Mouse (Mus musculus) limb, embryonic 15.5 days (tissue): ENCODE results near the gene S100a1. TPM values are rescaled to one million over a fixed set of nuclear protein-coding genes. Genes with fewer than 3 reads are reported as not detected.

Experiments used
- ATAC-seq: fragments of 200-750 bp; cut with Nextera tagmentation; 2 replicates; pipeline ENCODE4 v1.8.0; 2017; ENCODE audit warnings: low read depth, moderate TSS enrichment; ENCODE audit not compliant: insufficient number of reproducible peaks, low FRiP score, low TSS enrichment
- H3K27ac ChIP-seq: fragments of 300-500 bp; sonication (generic); 2 replicates; pipeline ENCODE4 v1.5.1; 2015; ENCODE audit warnings: moderate library complexity, mild to moderate bottlenecking, inconsistent platforms
- H3K27me3 ChIP-seq: fragments of 300-500 bp; sonication (generic); 2 replicates; pipeline ENCODE4 v1.6.1; 2015; ENCODE audit warnings: inconsistent platforms
- H3K36me3 ChIP-seq: fragments of 300-500 bp; sonication (generic); 2 replicates; pipeline ENCODE4 v1.6.1; 2015; ENCODE audit warnings: inconsistent platforms
- H3K4me1 ChIP-seq: fragments of 300-500 bp; sonication (generic); 2 replicates; pipeline ENCODE4 v1.6.1; 2015; ENCODE audit warnings: inconsistent platforms
- H3K4me2 ChIP-seq: fragments of 300-500 bp; sonication (generic); 2 replicates; pipeline ENCODE4 v1.6.1; 2015; ENCODE audit warnings: mild to moderate bottlenecking, inconsistent platforms
- H3K4me3 ChIP-seq: fragments of 300-500 bp; sonication (generic); 2 replicates; pipeline ENCODE4 v1.5.1; 2015; ENCODE audit warnings: mild to moderate bottlenecking, inconsistent platforms
- H3K9ac ChIP-seq: fragments of 300-500 bp; sonication (generic); 2 replicates; pipeline ENCODE4 v1.6.1; 2015; ENCODE audit warnings: inconsistent platforms
- H3K9me3 ChIP-seq: fragments of 300-500 bp; sonication (generic); 2 replicates; pipeline ENCODE4 v1.6.1; 2016; ENCODE audit warnings: inconsistent platforms
- WGBS: fragments of 180-500 bp; shearing (Covaris S2); methylation state at CpG from one replicate; pipeline ENCODE4 v1.1.7; 2015; 5-methylcytosine and 5-hydroxymethylcytosine counted together
- polyA plus RNA-seq: library from polyadenylated mRNA; unstranded; fragments of >200 nt; fragmentation: Nextera tagmentation; extraction: Ambion mirVana; gene quantifications from 2 replicates; pipeline ENCODE4 v1.2.1, GENCODE M21; 2015

Gene S100a1
- 38.7 and 40.1 TPM in 2 replicates for polyA plus RNA-seq

GRCm38 (mm10) chr3:90513796-90514590, at the start of gene S100a1, which contains the start of gene S100a13:
Gene S100a1 (minus strand): TSS chr3:90514392.
Gene S100a13 (plus strand): TSS chr3:90514435.
- Histone ChIP-seq H3K9ac (peak within 1 kb of the TSS; percentile 44), H3K4me1 (peaks cover 28% of the 10 kb centered on the region), H3K27me3 (0 out of 2 replicates have a peak, but pooled peaks cover 10% of the 10 kb centered on the region), H3K4me3 (peak within 1 kb of the TSS; percentile 44), H3K27ac (peak within 1 kb of the TSS; percentile 70), H3K9me3 (no peaks in the 10 kb centered on the region), H3K4me2 (peak within 1 kb of the TSS; percentile 75), H3K36me3 (no peaks in the 10 kb centered on the region)
- peak; percentile 25; the same call in 1 of the 2 replicates for ATAC-seq
- WGBS: 6% methylated on average over 25 of the region's 25 CpGs

GRCm38 (mm10) chr3:90560008-90560628, 45.9 kb upstream of the S100a1 start, which contains the start of gene S100a3:
Gene S100a3 (plus strand): TSS chr3:90560578.
- Histone ChIP-seq H3K4me3 (no peak within 1 kb of the TSS), H3K36me3 (no peaks in the 10 kb centered on the region), H3K27ac (peak within 1 kb of the TSS; percentile 8; the same call in 1 of the 2 replicates), H3K27me3 (no peaks in the 10 kb centered on the region), H3K9me3 (no peaks in the 10 kb centered on the region), H3K4me1 (peaks cover 7% of the 10 kb centered on the region; the same call in 1 of the 2 replicates), H3K4me2 (no peak within 1 kb of the TSS), H3K9ac (no peak within 1 kb of the TSS)
- WGBS: 63% methylated on average over 6 of the region's 6 CpGs
- no peak for ATAC-seq

- 51% methylated on average over 5 of the region's 5 CpGs for WGBS
- H3K9ac ChIP-seq: no peak overlapping the region
- H3K4me3 ChIP-seq: no peak overlapping the region
- H3K9me3 ChIP-seq: no peaks in the 10 kb centered on the region
- ATAC-seq: no peak
- no peaks in the 10 kb centered on the region for H3K36me3 ChIP-seq
- no peaks in the 10 kb centered on the region for H3K27me3 ChIP-seq
- H3K4me1 ChIP-seq: peaks cover 7% of the 10 kb centered on the region; the same call in 1 of the 2 replicates
- no peak overlapping the region for H3K4me2 ChIP-seq
- 0 out of 2 replicates have a peak overlapping the region, but pooled peaks have one; percentile 43 for H3K27ac ChIP-seq
Observed at GRCm38 (mm10) chr3:90555954-90556353, 41.8 kb upstream of the S100a1 start.

GRCm38 (mm10) chr3:90552231-90552630, 38.0 kb upstream of the S100a1 start:
- H3K36me3 ChIP-seq: no peaks in the 10 kb centered on the region
- no peaks in the 10 kb centered on the region for H3K9me3 ChIP-seq
- H3K9ac ChIP-seq: no peak overlapping the region
- 80% methylated on average over 2 of the region's 2 CpGs for WGBS
- H3K27ac ChIP-seq: no peak overlapping the region
- H3K4me2 ChIP-seq: no peak overlapping the region
- no peak overlapping the region for H3K4me3 ChIP-seq
- no peaks in the 10 kb centered on the region for H3K27me3 ChIP-seq
- no peak for ATAC-seq
- peaks cover 7% of the 10 kb centered on the region for H3K4me1 ChIP-seq

DNA sequence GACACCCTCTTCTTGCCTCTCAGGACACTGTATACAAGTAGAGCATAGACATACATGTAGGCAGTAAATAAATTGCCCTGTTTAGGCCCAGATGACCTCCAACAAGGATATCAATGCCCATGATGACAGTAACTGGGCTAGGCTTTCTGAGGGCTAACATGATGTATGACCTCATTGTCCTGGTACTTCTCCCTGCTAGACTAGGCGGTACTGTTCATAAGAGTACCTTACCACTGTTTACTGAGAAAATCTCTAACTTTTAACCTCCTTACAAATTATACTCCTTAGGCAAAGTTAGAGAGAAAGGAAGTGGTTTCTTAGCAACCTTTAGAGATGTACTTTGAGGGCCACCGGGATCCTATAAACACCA, 36.2 kb upstream of the S100a1 start:
- Histone ChIP-seq H3K9me3 (no peaks in the 10 kb centered on the region), H3K36me3 (no peaks in the 10 kb centered on the region), H3K4me3 (no peak overlapping the region), H3K4me2 (no peak overlapping the region), H3K27ac (no peak overlapping the region), H3K9ac (no peak overlapping the region), H3K27me3 (no peaks in the 10 kb centered on the region), H3K4me1 (peaks cover 3% of the 10 kb centered on the region; the same call in 1 of the 2 replicates)
- 71% methylated on average over 2 of the region's 2 CpGs for WGBS
- no peak for ATAC-seq

DNA sequence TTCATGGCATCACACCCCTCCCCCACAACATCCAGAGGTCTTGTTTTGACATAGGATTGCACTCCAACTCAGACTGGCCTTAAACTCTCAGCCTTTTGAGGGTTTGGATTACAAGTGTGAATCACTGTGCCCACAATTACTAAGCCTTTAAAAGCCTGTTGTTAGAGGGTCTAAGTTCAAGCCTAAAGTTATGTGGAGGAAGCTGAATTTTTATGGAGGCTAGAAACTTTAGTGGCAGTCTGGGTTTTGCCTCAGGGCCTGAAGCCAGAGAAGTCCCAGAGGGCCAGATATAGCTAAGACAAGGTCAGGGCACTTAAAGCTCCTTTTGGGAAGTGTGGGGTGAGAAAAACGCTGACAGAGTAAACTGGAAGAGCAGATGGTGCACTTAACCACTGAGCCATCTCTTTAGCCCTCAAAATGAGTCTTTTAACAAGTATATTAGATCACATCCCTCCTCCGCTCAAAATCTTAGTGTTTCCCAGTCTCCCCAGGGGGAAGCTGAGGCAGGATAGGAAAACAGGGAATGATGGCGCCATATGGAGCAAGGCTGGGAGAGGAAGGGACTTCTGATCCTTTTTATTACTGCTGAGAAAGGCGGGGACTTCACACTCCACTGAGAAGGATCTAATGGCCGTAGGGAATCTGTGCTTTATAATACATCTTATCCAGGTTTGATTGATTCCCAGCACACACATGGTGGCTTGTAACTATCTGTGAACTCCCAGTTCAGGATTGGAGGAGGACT, 35.7 kb upstream of the S100a1 start:
- Histone ChIP-seq H3K4me1 (peaks cover 3% of the 10 kb centered on the region; the same call in 1 of the 2 replicates), H3K36me3 (no peaks in the 10 kb centered on the region), H3K27me3 (no peaks in the 10 kb centered on the region), H3K27ac (no peak overlapping the region), H3K9me3 (no peaks in the 10 kb centered on the region), H3K4me3 (no peak overlapping the region), H3K9ac (no peak overlapping the region), H3K4me2 (no peak overlapping the region)
- 35% methylated on average over 5 of the region's 5 CpGs for WGBS
- no peak for ATAC-seq

GRCm38 (mm10) chr3:90540904-90541303, 26.7 kb upstream of the S100a1 start:
- H3K36me3 ChIP-seq: no peaks in the 10 kb centered on the region
- H3K27ac ChIP-seq: peak overlapping the region; percentile 48; the same call in 1 of the 2 replicates
- WGBS: 68% methylated on average over 4 of the region's 4 CpGs
- no peak for ATAC-seq
- H3K9me3 ChIP-seq: no peaks in the 10 kb centered on the region
- H3K4me1 ChIP-seq: peaks cover 31% of the 10 kb centered on the region
- H3K27me3 ChIP-seq: no peaks in the 10 kb centered on the region
- 0 out of 2 replicates have a peak overlapping the region, but pooled peaks have one; percentile 12 for H3K4me2 ChIP-seq
- H3K4me3 ChIP-seq: peak overlapping the region; percentile 3; the same call in 1 of the 2 replicates
- H3K9ac ChIP-seq: no peak overlapping the region

GRCm38 (mm10) chr3:90537905-90538296, 23.7 kb upstream of the S100a1 start:
- Histone ChIP-seq H3K9me3 (no peaks in the 10 kb centered on the region), H3K36me3 (no peaks in the 10 kb centered on the region), H3K4me2 (peak overlapping the region; percentile 31), H3K4me1 (peaks cover 31% of the 10 kb centered on the region), H3K9ac (no peak overlapping the region), H3K27me3 (no peaks in the 10 kb centered on the region), H3K27ac (peak overlapping the region; percentile 75), H3K4me3 (peak overlapping the region; percentile 29)
- no peak for ATAC-seq
- WGBS: 72% methylated on average over 5 of the region's 5 CpGs

DNA sequence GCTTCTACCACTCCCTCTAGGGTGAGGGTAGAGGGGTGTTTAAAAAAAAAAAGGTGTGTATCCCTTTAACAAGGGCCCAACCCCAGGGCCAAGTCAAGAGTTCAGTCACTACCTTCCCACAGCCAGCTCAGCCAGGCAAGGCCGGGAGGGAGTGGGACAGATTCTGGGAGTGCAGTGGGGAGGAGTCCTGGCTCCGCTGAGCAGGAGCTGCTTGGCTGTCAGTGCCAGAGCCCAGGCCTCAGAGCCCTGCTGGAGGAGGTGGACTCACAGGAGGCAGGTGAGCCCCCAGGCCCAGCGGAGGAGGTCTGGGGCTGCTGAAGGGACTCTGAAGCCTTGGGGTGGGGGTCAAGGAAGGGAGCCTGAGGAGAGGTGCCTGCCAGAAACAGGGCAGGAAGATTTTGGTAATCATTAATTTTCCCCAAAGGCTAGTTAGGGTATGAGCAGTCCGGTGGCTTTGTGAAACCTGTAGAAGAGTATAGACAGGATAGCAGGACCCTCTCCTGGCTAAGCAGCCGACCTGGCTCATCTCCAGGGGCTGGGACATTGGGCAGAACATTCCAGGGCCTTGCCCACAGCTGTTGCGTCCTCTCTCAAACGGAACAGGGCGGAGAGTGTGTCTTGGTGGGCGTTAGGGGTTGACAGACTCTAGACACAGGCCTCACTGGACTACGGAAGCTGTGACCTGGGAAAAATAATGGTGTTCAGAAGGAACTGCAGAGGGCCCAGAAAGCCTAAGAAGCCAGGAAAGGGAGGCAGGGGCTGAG, 23.1 kb upstream of the S100a1 start, which contains the start of gene S100a16:
Gene S100a16 (plus strand): TSS at position 114 of the 764 bp plus-strand sequence.
- Histone ChIP-seq H3K4me2 (peak within 1 kb of the TSS; percentile 31), H3K4me3 (peak within 1 kb of the TSS; percentile 29), H3K4me1 (peaks cover 28% of the 10 kb centered on the region), H3K27me3 (no peaks in the 10 kb centered on the region), H3K27ac (peak within 1 kb of the TSS; percentile 75), H3K9ac (no peak within 1 kb of the TSS), H3K36me3 (no peaks in the 10 kb centered on the region), H3K9me3 (no peaks in the 10 kb centered on the region)
- 37% methylated on average over 10 of the region's 10 CpGs for WGBS
- ATAC-seq: peak; percentile 82

- peaks cover 17% of the 10 kb centered on the region for H3K4me1 ChIP-seq
- H3K9me3 ChIP-seq: no peaks in the 10 kb centered on the region
- no peaks in the 10 kb centered on the region for H3K27me3 ChIP-seq
- ATAC-seq: no peak
- no peak overlapping the region for H3K9ac ChIP-seq
- no peak overlapping the region for H3K27ac ChIP-seq
- H3K4me3 ChIP-seq: no peak overlapping the region
- no peaks in the 10 kb centered on the region for H3K36me3 ChIP-seq
- no peak overlapping the region for H3K4me2 ChIP-seq
- whole genome bisulfite sequencing: 71% methylated on average over 1 of the region's 1 CpGs
Observed at GRCm38 (mm10) chr3:90535446-90535845, 21.3 kb upstream of the S100a1 start.

DNA sequence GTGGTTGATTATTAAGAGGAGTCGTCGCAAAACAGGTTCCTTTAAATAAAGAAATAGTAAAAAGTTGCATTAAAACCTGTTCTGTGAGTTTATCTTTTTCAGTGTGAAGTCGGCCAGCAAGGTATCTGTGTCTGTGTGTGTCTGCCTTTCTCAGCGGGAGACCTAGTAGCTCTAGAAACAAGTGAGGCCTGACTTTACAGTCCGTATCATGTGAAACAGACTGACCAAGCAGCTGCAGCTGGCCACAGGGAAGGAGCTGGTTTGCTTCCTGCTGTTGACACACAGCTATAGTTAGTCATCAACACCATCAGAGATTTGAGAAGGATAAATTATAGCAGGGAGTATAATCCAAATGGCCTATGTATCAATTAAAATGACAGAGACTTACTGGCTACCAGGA, 17.5 kb upstream of the S100a1 start:
- no peak overlapping the region for H3K4me2 ChIP-seq
- H3K4me1 ChIP-seq: peaks cover 4% of the 10 kb centered on the region

More for the DNA sequence above, 17.5 kb upstream of the S100a1 start:
- Histone ChIP-seq H3K27me3 (no peaks in the 10 kb centered on the region), H3K9me3 (no peaks in the 10 kb centered on the region), H3K27ac (no peak overlapping the region), H3K4me3 (no peak overlapping the region), H3K9ac (no peak overlapping the region), H3K36me3 (no peaks in the 10 kb centered on the region)
- no peak for ATAC-seq
- 60% methylated on average over 5 of the region's 5 CpGs for WGBS
